Mouse (Mus musculus): ENCODE results near the gene Cdipt.

Cdipt gene

GRCm38 (mm10) chr7:127014320-127014719 is 38.6 kb downstream of the Cdipt start, which contains the start of gene Mvp:
Gene Mvp, minus strand, starts transcription at chr7:127014621.
- no peak for DNase-seq

DNA sequence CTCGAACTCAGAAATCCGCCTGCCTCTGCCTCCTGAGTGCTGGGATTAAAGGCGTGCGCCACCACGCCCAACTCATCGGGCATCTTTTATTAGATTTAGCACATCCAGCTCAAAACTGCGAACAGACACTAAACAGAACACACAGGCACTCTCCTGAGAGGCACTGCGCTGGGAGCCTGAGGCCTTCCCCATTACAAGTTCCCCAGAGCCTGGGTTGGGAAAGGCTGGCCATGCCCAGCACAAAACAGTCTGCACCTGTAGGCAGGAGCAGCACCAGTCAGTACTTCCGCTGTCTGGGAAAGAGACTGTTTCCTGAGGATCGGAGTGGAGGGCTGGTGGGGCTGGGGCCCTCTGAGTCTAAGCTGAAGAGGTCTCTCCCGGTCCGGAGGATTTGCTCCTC is 39.3 kb downstream of the Cdipt start:
- no peak for DNase-seq

DNA sequence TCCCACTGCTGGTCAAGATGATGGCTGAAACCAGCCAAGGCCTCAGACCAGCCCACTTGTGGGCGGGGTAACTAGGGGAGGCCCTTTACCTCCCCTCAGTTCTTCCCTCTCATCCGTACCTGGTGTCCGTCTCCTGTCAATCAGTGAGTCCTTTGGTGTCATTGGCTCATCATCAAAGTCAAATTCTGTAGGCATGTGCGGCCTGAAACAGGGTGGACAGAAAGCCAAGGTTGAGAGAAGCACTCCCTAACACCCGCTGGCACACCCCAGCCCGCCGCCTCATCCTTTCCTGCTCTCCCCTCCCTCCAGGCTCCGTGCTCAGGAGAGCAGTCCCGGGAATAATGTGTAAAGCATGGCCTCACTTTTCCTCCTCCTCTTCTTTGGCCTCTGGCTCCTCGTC is 40.4 kb downstream of the Cdipt start:
- no peak for DNase-seq

DNA sequence TGATC is 40.6 kb downstream of the Cdipt start, which contains the start of gene Pagr1b:
Gene Pagr1b (minus strand): TSS at position 4 of the 5 bp plus-strand sequence.
- no peak for DNase-seq

- peak; percentile 52 for DNase-seq
Observed at GRCm38 (mm10) chr7:127016486-127016938, 40.8 kb downstream of the Cdipt start.

DNA sequence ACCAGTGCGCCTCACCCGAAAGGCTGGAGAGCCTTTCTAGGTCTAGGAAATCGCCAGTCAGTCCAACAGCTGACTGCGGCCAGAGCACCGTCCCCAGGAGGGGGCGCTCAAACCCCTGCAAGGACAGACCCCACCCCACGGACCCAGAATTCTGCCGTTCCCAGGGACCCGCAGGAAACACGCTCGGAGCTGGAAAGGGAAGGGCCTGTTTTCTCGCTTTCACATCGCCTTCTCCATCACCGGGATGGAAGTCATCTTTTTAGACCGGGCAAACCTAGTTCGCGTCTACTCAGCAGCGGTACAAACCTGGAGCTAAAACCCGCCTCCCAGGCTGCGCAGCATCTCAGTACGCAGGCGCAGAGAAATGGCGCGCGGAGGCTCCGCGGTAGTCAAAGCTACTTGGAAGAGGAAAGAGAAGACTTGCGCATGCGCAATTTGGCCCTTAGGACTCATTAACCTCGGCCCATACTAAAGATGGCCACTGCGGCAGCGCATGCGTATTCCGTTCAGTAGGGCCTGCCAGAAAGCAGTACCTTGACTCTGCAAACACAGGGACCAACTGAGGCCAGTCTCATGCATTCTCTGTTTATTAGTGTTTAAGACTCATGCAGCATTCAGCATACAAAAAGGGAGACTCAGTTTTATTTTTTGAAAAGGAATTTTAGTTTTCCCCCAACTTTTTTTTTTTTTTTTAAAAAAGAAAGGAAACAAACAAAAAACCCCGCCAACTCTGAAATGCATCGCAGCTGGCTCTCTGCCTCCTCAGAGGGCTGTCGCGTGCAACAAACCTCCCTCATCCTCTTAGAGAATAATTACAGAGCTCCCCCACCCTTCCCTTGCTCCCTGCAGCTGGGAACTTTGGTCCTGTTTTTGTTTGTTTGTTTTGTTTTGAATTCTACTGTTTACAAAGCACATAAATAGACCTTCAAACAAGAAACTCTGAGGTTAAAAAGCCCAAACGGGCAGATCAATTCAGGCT is 41.5 kb downstream of the Cdipt start, which contains the start of gene Pagr1a:
Gene Pagr1a (minus strand): TSS at position 382 of the 979 bp plus-strand sequence.
- peak; percentile 97 for DNase-seq

DNA sequence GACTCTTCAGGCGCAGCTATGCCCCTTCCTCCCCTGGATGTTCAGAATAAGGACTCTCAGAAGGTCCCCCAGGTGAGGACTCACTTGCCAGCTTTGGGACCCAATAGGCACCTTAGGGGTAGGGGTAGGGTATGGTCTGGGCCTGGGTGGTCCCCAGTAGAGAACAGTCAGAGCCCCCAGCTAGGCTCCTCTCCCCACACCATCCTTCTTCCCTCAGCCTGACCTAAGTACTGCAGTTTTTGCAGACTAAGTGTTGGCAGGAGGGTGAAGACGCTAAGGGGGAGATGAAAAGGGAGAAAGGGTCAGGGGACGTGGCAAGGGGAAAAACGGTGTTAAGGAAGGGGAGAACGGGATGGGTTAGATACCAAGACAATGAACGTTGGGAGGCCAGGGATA is 42.2 kb downstream of the Cdipt start:
- no peak for DNase-seq

DNA sequence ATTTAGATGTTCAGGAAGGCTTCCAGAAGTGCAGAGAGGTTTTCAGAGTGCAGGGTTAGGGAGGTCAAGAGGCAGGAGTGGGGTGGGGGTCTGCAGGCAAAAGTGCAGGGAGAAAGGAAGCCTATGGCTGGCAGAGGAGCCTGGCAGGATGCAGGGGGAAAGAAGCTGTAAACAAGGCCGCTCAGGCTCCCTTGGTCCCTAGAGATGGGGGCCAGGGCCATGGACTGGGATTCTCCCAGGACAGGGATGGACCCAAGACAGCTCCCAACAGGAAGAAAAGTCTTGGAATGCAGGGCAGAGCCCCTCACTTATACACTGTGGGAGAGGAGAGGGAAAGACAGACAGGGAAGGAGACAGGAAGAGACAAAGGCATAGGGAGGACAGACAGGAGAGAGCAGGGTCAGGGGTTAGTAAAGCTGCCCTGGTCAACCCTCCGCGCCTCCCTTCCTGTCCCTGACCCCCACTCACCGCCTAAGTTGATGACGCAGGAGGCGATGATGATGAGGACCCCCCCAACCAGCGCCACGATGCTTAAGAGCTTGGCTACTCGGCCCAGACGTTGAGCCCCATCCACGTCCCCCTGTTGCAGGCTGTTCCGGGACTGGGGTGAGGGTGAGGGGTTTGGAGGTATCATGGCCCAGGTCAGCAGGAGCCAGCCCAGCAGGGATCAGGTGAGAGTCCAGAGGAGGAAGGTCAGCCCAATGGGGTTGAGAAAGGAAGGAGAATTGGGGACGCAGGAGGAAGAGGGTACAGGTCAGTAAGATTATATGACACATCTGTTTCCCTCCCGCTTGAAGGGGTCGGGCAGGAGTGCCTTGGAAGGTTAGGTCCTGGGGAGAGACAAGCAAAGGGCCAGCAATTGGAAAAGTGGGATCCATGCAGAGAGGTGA is 42.9 kb downstream of the Cdipt start:
- no peak for DNase-seq

- no peak for DNase-seq
Observed at GRCm38 (mm10) chr7:127019306-127019960, 43.7 kb downstream of the Cdipt start.

DNA sequence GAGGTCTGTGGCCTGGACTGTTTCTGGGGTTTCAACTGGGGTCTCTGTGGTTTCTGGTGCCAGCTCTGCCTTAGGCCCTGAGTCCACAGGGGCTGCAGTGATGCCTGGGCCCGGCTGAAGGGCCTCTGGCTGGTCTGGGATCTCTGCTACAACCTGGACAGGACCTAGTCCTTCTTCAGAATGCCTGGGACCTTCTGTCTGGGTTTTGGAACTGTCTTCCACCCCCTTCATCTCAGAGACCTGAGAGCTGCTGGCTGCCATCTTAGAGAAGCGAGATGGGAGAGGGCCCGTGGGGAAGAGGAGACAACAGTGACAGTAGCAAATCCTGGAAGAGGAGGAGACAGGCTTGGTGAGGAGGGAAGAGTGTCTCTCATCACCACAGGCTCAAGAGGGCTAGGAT is 44.3 kb downstream of the Cdipt start:
- no peak for DNase-seq

- DNase-seq = no peak
Observed at GRCm38 (mm10) chr7:127020491-127020890, 44.8 kb downstream of the Cdipt start.

DNA sequence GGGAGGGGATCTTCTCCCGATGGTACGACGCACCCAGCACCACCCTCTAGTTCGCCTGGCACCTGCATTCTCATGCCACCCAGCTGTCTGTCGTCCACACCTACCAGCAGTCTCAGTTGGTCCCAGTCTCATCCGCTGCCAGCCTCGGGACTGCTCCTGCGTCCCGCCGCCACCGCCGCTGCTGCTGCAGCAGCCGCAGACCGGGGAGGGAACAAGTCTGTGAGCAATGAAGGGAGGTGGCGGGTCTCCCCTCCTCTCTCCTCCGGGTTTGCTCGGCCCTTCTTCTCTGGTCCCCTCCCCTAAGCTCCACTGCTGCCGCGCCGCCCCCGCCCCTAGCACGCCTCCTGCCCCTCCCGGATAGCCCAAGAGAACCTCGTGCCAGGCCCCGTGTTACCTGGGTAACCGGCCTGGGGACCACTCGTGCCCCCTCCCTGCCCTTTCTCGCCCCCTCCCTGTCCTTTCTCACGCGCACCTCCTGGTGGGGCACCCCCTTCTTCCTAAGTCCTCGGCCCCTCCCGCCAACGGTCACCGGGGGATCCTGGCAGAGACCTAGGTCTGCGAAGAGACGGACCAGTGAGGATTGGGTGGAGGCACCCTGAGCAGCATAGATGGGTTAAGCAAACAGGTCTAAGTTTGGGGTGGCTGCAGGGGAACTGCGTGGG is 45.3 kb downstream of the Cdipt start, which contains the start of the genes Gm42742 and Prrt2:
Gene Gm42742 (minus strand): TSS at position 197 of the 662 bp plus-strand sequence.
Gene Prrt2 (minus strand): TSS at position 311 of the 662 bp plus-strand sequence.
- DNase-seq = peak; percentile 74

DNA sequence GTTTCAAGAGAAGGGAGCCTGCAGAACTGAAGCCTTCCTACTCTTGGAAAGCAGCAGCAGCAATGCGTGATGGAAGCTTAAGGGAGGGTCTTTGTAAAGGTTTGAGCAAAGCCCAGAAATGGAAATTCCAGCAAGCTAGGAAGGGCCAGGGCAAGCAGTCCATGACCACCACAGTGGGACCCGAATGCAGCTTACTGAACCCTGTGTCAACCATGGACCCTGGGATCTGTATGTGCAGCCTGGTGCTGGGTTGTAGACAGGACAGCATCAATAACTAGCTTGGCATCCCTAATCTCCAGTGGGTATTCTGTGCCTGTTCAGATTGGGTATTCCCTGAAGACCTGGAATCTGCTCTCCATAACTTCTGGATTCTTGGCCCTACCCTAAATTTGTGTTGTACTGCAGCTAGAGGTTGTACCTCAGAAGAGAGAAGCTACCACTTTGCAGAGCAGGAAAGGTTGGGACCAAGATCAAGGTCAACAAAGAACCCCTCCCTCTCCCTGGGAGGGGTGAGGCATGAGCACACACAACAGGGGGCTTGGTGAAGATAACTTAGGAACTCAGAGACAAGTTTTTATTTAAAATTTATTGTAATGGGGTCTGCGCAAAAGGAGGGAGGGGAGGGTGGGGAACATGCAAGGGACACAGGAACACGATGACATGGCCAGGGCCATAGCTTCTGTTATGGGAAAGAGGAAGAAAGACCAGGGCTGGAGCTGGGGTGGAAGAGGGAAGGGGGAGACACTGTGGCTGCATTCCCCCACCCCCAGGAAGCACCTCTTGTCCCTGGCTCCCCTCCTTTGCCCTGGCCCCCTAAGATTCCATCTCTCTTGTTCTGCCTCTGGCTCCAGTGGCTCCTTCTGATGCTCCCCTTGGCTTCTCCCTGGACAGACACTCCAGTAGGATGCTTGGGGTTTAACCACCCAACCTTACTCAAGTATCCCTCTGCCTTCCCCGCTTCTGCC is 46.1 kb downstream of the Cdipt start:
- DNase-seq = no peak

GRCm38 (mm10) chr7:127022528-127023271 is 47.0 kb downstream of the Cdipt start:
- no peak for DNase-seq

- DNase-seq = no peak
Observed at GRCm38 (mm10) chr7:127023272-127023691, 47.6 kb downstream of the Cdipt start.

- no peak for DNase-seq
Observed at GRCm38 (mm10) chr7:127023896-127024690, 48.4 kb downstream of the Cdipt start.

GRCm38 (mm10) chr7:127024755-127025555 is 49.2 kb downstream of the Cdipt start:
- DNase-seq = peak; percentile 70

DNA sequence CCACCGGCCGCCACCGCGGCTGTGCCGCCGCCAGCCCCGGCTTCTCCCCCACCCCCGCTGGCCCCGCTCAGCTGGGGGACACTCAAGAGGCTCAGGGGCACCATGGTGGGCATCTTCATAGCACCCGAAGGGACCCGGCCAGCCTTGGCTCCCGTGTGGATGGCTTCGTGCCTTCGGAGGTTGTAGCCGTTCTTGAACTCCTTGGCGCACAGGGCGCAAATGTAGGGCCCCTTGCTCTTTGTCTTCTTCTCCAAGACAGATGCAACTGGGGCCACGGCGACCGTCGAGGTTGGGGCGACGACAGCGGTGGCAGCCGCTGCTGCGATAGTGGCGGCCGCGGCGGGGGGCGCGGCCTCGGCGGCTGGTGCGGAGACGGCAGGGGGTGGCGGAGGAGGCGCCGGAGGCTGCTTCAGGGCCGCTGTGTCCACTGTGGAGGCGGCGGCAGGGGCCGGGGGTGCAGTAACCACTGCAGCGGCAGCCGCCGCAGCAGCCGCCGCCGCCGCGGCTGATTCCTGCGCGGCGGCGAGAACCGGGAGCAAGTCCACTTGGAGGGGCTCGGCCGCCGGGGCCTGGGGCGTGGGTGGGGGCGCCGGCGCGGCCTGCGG is 49.9 kb downstream of the Cdipt start:
- DNase-seq = peak; percentile 58

All from right cerebral cortex, postnatal 4 days (tissue).